Mouse (Mus musculus) left cerebral cortex, adult 6 months (tissue): ENCODE measurements around the gene Gm2163. TPM values are rescaled to one million over a fixed set of nuclear protein-coding genes. Genes with fewer than 3 reads are reported as not detected.

Experiments
- long read RNA-seq, 2 experiments: library from polyadenylated mRNA; unstranded; transcript quantifications; one replicate each; pipeline ENCODE4 v2.0.0; 2019 to 2020
- polyA plus RNA-seq: library from polyadenylated mRNA; unstranded; fragments of <200 nt; fragmentation: Nextera tagmentation; gene quantifications from 2 replicates; pipeline ENCODE4 v1.2.3, GENCODE M21; 2021

The Gm2163 gene
- 0.14 TPM in 1 of 2 replicates, not detected in the other for polyA plus RNA-seq
- long read RNA-seq, experiment 1, partial matches to known transcripts = 0 of 2 reads
- long read RNA-seq, experiment 1, other reads (novel, unspliced or antisense) = 2 of 2 reads
- long read RNA-seq, experiment 2, partial matches to known transcripts = 0 of 1 reads
- long read RNA-seq, experiment 2, other reads (novel, unspliced or antisense) = 1 of 1 reads

DNA sequence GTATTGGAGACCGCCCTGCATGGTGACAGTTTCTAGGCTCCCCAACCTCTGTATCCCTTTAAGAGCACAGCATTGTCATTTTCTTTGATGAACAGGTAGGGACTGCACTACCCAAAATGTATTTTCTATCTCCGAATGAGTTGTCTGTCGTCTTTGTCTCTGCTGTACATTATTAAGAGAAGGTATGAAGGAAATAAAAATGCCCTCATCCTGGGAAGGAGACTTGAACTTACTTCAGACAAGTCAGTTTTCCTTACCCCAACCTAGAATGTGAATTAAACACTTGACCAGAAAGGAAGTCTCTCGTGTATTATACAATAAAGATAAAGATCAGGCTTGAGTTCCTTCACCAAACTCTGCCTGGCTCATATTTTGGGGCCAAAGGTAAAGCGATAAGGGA, at the start of gene Gm2163:
TSS of gene Gm2163 (plus strand) at position 301 of the 400 bp plus-strand sequence.

GRCm38 (mm10) chr4:42439078-42439477, 27.5 kb upstream of the Gm2163 start, which contains the start of gene Gm21586:
Gene Gm21586 (plus strand): TSS chr4:42439378.

GRCm38 (mm10) chr4:42528075-42528474, 61.5 kb downstream of the Gm2163 start, which contains the start of gene Fam205a2:
Gene Fam205a2 (minus strand): TSS chr4:42528175.

GRCm38 (mm10) chr4:42611895-42612294, 145.3 kb downstream of the Gm2163 start, which contains the start of gene Gm10591:
Gene Gm10591 (plus strand): TSS chr4:42612195.

GRCm38 (mm10) chr4:42629419-42629818, 162.9 kb downstream of the Gm2163 start, which contains the start of gene Gm2564:
Gene Gm2564 (plus strand): TSS chr4:42629719.

Other genes starting within 250 kb of the Gm2163 start
- gene Gm10600, start 226.1 kb upstream of the Gm2163 start, polyA plus RNA-seq = 1.0 TPM in 1 of 2 replicates, not detected in the other
- gene Ccl21b, start 211.0 kb upstream of the Gm2163 start, polyA plus RNA-seq = not detected in 2 replicates
- gene Gm21953, start 172.5 kb upstream of the Gm2163 start, polyA plus RNA-seq = 2.0 TPM in 1 of 2 replicates, not detected in the other
- gene Fam205a3, start 148.4 kb upstream of the Gm2163 start, polyA plus RNA-seq = not detected in 2 replicates
- gene Gm21586, start 27.4 kb upstream of the Gm2163 start, polyA plus RNA-seq = 2.0 TPM in 1 of 2 replicates, not detected in the other
- gene Fam205a2, start 61.4 kb downstream of the Gm2163 start, polyA plus RNA-seq = not detected in 2 replicates
- not detected in 2 replicates for gene Gm10591, start 145.4 kb downstream of the Gm2163 start, polyA plus RNA-seq
- 1.4 and 4.2 TPM in 2 replicates for gene Gm2564, start 163.0 kb downstream of the Gm2163 start, polyA plus RNA-seq
- gene Ccl27b, start 188.5 kb downstream of the Gm2163 start, polyA plus RNA-seq = 6.7 TPM in 1 of 2 replicates, not detected in the other
- gene Il11ra2, start 195.1 kb downstream of the Gm2163 start, polyA plus RNA-seq = 0.28 and 0.69 TPM in 2 replicates